Mouse (Mus musculus) liver, adult 2 months (tissue): Measurements from ENCODE around the gene Fgfrl1.

Experiments used
- CTCF ChIP-seq: fragments of 200-500 bp; IDR thresholded peaks from 2 replicates; pipeline ENCODE4 v1.5.1; 2011; ENCODE audit warnings: low read depth, low read length, control low read depth
- POLR2A ChIP-seq: fragments of 200-500 bp; IDR thresholded peaks from 2 replicates; pipeline ENCODE4 v1.6.1; 2011; ENCODE audit warnings: low read length, control low read depth; ENCODE audit not compliant: insufficient read depth; ENCODE audit errors: extremely low read depth

DNA sequence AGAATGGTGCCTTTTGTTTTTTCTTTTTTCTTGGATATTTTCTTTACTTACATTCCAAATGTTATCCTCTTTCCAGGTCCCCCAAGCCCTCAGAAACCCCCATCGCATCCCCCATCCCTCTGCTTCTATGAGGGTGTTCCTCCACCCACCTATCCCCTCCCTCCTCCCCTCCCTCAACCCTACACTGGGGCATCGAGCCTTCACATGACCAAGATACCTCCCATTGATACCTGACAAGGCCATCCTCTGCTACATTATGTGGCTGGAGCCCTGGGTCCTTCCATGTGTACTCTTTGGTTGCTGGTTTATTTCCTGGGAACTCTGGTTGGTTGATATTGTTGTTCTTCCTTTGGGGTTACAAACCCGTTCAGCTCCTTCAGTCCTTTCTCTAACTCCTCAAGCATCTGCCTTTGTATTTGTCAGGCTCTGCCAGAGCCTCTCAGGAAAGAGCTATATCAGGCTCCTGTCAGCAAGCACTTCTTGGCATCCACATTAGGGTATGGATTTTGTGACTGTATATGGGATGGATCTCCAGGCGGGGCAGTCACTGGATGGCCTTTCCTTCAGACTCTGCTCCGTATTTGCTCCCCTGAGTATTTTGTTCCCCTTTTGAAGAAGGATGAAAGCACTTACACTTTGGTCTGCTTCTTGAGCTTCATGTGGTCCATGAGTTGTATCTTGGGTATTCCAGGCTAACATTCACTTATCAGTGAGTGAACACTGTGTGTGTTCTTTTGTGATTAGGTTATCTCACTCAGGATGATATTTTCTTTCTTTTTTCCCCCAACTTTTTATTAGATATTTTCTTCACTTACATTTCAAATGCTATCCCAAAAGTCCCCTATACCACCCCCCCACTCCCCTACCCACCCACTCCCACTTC, 58.4 kb downstream of the Fgfrl1 start:
- TF ChIP-seq CTCF = no peak
- TF ChIP-seq POLR2A = no peak
